Mouse (Mus musculus) common myeloid progenitor, adult 5-6 weeks (primary cell): ENCODE results near the gene Rpl18a. TPM values are rescaled to one million over a fixed set of nuclear protein-coding genes. Genes with fewer than 3 reads are reported as not detected.
A peak's percentile ranks its signal among the peaks of the same experiment; 100 is the strongest.
"Not testable (repeated sequence)": the region's sequence is repeated elsewhere in the genome, so short reads cannot be mapped to it uniquely, and the experiment has no call there.

Experiments used
- ATAC-seq: replicated peaks from 2 replicates; pipeline ENCODE4 v1.8.0; 2016; ENCODE audit warnings: low read depth, mild to moderate bottlenecking, moderate TSS enrichment, inconsistent platforms; ENCODE audit not compliant: poor library complexity, severe bottlenecking
- total RNA-seq: library from RNA; stranded (forward); fragments of 200-1000, 187-1606 nt; gene quantifications from 2 replicates; pipeline ENCODE4 v1.2.3, GENCODE M21; 2017

Rpl18a gene
- total RNA-seq, 1 experiment from 2014 or later, result 2,479 TPM

DNA sequence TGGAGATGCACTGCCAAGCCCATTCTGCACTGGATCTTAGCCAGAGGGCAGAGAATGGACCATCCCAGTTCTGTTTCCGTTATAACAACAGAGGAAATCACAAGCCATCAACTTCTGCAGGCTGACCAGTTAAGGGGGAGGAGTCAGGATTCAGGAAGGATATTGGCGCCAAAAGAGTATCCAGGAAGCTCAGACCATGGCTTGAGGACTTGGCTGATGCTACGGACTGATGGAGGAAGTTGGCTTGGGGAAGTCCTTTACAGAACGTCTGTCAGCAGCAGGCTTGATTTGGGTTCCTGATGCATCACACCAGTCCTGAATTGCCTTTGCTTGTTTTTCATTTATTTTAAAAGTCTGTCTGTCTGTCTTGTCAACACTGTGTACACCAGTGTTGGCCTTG is 7.3 kb upstream of the Rpl18a start:
- peak; percentile 64 for ATAC-seq

DNA sequence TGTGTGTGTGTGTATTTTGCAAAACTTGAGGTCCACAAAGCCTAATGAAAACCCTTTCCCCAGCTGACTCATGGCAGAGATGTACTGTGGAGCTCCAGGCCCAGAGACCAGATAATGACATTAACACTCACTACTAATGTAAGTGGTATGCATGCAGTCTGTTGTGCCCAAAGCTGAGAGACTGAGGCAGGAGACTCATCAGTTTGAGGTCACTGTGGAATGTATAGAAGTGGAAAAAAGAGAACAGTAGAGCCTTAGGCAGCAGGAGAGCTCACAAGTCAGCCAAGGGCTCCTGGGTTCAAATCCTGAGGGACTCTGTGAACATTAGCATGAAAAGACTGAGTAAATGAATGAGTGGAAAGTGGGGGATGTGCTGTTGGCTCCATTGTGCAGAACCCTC is 6.4 kb upstream of the Rpl18a start:
- ATAC-seq, result no peak

DNA sequence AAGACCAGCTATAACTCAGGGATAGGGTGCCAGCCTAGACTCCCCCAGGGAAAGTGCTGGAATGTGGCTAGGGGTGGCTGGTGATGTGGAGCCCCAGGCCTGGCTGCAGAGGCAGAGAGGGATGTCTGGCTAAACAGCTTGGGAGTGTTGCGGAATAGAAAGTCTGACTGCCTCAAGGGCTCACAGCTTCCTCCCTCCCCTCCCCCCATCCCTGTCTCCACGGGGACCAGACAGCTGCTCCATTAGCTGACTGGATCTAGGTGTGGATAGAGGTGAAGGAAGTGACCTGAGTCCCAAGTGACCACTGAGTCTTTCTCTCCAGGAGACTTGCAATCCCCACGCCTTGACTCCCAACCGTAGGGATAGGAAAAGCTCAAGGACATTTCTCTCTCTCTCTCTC is 5.9 kb upstream of the Rpl18a start:
- no peak for ATAC-seq

DNA sequence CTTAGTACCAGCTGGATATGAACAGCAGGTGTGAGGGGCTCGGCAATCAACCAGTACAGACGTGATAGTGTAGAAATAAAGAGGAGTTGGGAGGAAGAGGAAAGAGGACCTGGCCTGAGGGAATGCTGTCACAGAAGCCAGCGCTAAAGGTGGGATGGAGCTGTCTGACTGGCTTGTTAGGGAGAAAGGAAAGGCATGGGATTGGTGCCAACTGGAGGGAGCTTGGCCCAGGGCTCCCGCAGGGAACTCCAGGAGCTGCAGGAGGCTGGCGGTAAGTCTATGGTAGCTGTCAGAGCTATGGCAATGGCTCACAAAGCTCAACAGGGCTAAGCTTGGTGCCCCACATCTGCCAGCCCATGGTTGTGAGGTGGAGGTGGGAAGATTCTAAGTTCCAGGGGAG is 5.0 kb upstream of the Rpl18a start:
- no peak for ATAC-seq

DNA sequence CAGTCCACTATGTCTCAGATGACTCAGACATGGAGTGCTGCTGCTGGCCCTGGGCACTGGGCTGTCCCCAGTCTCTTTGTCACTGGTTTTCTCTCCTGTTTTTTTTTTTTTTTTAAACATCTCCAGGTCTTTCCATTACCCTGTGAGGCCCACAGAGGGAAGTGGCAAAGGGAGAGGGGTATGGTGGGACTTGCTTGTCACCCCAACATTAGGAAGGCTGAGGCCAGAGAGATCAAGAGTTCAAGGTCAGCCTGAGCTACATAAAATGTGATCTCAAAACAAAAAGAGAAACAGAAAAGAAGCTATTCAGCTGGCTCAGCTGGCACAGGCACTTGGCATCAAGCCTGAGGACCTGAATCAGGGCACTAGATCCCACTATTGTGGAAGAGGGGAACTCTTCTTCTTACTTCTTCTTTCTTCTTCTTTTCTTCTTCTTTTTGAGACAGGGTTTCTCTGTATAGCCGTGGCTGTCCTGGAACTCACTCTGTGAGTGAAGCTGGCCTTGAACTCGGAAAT is 3.7 kb upstream of the Rpl18a start:
- ATAC-seq, result no peak

DNA sequence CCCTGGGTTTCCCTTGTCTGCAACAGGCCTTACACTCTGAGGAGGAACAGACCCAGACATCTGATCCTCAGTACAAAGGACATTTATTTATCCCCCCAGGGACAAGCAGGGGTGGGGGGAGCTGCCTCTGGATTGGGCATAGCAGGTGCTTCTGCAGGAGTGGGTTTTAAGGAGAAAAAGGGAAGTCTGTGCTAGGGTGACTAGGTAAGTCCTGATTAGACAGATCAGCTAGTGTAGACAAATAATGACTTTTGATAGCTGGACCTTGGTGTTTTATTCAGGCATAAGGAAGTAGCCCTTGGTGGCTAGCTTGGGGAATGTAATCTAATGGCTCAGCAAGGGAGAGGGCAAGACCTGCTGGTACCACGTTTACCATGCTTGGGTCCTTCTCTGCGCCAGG is 2.0 kb upstream of the Rpl18a start:
- no peak for ATAC-seq

DNA sequence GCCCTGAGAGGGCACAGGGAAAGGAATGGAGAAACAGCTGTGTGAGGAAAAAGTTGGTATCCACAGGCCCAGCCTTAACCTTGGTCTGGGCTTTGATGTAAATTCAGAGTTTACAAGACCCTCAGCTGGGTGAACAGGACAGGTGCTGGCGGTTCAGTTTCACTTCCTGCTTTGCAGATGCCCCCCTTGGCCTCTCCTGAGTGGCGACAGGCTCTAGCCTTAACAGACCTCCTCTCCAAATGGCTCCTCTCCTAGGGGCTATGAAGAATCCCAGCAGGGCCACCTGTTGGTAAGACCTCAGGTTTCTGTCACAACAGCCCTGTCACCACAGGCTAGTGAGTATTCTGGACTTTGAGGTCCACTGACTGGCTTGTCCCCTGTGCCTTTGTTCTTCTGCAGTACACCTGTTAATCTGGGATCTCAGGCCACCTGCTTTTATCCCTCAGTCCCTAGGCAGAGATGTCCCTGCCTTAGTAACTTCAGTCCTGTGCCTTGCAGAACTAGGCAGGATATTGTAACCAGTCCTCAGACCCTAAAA is 1.5 kb upstream of the Rpl18a start:
- ATAC-seq, result no peak

DNA sequence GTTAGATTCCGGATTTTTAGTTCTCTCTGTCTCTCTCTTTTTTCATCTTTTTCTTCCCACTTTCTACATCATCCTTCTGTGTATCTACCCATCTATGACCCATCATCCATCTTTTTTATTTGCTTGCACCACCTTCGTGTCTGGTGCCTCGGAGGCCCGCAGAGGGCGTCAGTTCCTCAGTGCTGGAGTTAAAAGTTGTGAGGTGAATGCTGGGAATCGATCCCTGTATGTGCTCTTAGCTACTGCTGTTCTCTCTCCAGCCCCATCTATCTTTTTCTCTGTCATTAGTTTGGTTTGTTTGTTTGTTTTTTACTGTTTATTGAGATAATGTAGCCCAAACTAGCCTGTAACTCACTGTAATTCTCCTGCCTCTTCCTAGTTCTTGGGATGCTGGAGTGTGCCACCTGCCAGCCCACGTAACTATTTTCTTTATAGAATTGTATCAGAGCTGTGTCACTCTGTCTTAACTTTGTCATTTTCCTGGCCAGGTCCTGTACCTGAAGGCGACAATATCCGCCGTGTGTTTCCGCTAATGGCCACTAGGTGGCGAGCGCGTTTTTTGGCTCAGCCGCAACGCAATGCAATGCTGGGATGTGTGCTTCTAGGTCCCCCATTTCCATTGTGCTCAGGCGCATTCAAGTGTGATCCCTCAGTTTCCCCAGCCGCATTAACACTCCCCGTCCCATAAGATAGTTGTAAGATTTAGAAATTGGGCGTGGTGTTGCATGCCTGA is 635 bp upstream of the Rpl18a start:
- peak; percentile 52 for ATAC-seq

DNA sequence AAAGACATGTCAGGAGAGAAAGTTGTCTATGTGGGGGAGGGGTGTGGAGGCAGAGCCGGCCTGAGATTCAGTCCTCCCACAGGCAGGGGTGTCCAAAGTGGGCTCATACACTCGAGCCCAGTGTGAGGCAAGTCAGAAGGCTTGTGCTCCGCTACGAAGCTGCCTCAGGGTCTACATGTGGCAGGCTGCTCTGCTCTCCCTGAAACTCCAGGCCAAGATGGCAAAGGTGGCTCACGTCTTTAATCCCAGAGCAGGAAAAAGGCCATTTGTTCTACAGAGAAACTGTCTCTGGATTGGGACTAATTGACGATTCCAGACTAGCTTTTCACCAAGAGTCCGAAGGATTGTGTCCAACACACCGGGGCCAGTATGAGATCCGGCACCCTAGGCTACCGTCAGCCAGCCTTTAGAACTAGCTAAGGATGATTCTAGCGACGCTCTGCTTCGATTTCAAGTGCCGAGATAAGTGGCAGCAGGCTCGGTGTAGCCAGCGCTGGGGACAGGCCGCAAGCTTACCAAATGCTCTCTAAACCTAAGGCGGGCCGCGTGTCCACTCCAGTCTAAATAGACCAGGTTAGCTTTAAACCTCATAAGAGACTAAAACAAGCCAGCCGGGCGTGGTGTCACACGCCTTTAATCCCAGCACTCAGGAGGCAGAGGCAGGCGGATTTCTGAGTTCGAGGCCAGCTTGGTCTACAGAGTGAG is 744 bp downstream of the Rpl18a start:
- ATAC-seq, result no peak

DNA sequence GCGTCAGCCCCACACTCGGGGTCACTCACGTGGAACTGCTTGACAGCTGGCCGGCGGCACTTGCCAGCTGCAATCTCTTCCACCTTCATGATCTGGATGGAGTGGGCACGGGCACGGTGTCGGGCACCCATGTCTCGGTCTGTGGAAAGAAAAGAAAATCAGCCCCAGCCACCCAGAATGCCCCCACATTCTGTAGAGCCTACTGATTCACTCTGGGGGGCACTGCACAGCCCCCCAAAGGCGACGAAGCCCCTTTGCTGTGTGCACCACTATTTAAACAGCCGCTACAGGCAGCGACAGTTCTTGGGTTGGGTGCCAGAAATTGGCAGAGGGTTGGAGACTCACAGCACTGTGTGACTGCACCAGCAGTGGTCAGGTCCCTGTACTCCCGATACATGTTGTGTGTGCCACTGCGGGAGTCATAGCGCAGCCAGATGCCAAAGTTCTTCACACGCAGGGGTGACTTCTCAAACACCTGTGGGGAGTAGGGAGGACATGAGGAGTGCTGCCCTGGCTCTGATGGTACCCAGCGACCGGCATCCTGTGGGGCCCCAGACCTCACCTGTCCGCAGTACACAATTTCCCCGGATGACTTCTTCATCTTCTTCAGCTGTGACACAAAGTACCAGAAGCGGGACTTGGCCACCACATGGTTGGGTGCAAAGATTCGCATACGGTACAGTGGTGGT is 1.5 kb downstream of the Rpl18a start:
- not testable (repeated sequence) for ATAC-seq

DNA sequence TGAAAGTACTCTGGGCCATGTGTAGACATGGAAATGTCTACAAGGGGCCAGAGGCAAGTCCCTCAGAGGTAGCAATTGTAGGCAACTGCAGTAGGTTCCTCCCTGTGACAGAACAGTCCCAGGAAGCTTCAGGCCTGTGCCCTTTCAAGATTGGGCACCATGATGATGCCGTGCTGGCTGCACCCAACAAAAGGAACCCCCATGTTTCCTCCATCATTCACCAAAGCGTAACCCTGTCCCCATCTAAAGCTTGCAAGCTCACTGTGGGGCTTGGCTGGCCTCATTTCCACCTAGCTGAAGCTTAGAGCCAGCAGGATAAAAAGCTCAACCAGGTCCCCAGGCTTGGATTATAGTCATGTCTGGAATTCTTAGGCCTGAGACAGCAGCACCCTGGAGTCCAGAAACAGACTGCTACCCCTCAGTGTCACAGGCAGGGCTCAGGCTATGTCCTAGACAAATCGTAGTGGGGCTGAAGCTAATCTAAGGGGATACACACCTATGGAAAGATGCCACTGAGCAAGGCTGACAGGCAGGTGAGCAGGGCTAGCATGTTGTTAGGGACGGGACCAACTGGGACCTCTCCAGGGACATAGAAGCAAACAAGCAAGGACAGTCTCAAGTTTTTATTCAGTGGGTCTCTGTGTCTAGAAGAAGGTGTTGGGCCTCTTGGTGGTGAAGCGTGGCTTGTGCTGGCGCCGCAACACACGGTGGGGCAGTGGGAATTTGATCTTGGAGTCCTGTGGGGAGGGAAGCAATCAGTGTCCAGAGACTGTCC is 2.3 kb downstream of the Rpl18a start:
- no peak for ATAC-seq

DNA sequence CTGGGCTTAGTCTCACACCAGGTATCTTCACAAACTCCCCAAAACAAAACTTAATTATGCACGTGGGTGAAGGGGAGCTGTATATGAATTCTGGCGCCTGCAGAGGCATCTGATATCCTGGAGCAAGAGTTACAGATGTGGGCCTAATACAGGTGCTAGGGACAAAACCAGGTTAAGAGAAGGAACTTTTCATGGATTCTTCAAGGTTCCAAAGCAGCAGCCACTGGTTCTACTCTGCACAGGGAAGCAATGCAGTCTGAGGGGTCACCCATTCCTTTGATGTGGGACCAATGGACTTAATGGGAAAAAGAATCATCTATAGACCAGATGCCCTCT is 2.9 kb downstream of the Rpl18a start:
- no peak for ATAC-seq

DNA sequence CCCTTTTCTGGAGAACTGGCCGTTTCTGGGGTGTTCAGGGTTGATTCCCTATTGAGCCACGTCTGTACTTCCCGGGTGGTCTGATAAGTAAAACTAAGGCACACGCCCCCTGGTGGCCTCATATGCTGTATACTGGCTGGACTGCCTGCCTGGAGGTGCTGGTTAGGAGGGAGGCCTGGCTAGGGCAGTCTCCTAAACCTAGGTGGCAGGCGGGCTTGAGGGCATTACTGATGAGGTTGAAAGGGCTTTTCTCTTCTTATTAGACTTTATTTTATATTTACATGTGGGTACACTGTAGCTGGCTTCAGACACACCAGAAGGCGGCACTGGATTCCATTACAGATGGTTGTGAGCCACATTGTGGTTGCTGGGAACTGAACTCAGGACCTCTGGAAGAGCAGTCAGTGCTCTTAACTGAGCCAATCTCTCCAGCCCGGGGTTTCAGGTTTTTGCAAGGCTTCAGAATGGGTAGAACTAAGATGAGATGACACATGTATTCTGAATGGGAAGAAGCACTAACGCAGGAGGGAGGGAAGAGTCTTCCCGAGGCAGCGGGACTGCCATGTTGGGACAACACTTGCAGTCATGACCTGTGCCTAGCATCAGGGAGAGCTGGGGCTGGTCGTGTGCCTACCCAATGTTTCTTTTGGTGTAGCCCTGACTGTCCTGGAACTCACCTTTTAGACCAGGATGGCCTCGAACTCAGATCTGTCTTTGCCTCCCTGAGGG is 3.4 kb downstream of the Rpl18a start:
- peak; percentile 33 for ATAC-seq

DNA sequence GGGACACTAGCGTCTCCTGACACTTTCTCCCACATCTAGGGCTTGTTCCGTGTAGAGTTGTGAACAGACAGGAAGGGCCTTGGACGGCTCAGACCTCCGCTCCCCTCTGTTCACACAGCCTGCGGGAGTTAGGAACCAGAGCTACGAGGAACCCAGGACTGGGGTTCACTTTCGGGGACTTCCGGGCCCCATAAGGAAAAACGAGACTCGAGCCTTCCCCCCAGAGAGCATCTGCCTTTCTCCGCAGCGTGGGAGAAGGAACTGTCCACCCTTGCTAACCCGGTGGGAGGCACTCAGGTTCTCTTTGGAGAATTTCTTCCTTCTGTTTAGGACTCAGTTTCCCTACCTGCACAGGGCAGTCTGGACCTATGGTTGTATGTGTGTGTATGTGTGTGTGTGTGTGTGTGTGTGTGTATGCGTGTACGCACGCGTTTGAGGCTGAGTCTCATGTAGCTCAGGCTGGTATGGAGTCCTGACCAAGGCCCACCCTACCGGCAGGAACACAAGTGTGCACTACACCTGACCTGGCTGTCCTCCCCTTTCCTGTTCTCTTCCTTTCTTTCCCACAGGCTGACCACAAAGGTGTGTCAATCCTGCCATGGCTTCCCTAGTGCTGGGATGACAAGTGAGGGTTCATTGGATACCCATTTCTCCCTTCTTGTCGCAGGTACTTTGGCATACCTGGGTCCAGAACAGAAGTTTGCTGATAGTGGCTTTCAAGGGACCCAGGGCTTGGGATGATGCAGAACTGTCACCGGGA is 4.1 kb downstream of the Rpl18a start:
- ATAC-seq, result no peak

DNA sequence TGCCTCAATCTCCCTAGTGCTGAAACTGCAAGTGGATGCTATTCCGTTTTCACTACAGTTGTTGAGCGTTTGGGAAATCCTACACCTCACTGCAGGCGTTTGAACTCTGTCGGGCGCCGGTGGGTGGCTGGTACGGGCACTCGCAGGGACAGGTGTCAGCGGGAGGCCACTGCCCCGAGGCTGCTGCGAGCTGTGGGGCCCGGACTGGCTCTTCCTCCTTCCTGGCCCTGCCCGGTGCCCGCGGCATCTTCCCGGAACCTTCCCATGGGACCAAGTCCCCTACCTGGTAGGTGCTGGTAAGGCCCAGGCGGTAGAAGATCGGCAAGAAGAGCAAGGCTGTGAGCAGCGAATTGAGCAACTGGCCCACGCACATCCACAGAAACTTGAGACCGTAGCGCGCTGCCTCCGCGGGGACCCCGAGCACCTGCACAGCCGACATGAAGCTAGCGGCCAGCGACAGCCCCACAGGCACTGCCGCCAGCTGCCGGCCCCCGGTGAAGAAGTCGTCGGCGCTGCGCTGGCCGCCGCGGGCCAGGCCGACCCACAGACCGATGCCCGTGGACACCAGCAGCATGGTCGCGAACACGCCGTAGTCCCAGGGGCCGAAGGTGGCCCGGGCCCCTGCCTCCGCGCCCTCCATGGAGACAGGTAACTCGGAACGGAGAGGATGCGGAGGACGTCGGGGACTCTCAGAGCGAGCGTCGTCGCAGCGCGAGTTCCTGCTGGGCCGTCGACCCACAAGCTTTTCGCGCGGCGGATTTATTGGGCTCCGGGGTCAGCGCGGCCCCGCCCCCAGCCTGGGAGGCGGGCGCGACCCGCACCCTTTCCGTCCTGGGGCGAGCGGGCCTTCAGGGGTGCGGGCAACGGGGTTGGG is 5.0 kb downstream of the Rpl18a start, which contains the start of gene Slc5a5:
TSS of gene Slc5a5 (minus strand) at position 736 of the 874 bp plus-strand sequence.
- no peak for ATAC-seq

DNA sequence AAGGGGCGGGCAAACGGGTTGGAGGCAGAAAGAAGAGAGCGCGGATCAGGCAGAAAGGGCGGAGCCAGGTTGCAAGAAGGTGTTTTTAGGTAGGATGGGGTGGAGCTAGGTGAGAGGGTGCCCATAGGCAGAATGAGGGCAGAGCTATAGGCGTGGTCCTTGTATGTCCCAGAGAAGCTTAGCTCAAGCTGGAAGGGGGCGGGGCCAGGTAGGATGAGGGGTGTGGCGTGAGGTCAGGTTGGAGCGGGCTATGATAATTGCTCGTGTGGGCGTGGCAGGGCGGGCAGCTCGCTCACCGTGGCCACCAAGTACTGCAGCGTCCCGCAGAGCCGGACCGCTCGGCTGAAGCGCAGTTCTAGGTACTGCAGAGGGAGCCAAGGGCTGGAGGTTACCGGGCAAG is 5.9 kb downstream of the Rpl18a start:
- ATAC-seq, result peak; percentile 20; the same call in 1 of the 2 replicates

DNA sequence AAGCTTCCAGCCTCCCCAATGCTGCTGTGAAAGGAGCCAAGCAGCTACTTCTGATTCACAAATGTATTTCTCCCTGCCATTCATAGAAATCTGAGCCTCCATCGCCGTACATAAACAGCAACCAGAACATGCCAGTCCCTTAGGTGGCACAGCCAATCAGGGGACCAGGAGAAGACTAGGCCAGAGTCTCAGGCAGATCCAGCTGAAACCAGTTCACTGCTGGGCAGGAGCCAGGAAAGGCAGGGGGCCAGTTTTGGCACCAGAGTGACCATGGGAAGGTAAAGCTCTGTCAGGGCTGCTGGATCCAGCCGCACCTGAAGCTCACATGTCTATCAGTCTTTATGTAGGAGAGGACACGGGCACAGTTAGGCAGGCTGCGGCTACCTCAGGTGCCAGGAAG is 6.6 kb downstream of the Rpl18a start:
- no peak for ATAC-seq

DNA sequence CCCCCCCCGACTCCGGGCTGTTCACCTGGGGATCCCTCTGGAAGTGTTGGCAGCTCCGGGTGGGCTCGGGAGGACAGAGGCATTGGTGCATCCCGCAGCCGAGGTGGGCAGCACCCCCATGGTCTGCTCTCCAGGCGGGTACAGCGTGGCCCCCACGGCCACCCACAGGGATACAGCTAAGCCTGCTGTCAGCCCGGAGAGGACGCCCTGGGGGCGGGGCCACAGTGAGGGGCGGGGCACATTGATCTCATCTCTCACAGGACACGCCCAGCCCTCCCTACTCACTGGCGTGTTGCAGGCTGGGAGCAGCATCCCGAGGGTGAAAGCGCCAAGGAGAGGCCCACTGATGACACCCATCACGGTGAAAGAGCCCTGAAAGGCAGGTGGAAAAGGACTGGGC is 9.5 kb downstream of the Rpl18a start:
- ATAC-seq, result no peak; the same call in 1 of the 2 replicates
